Mouse (Mus musculus) hindbrain, embryonic 16.5 days (tissue): ENCODE data around the gene Ngdn. TPM values are rescaled to one million over a fixed set of nuclear protein-coding genes. Genes with fewer than 3 reads are reported as not detected.
"Not testable (repeated sequence)": the region's sequence is repeated elsewhere in the genome, so short reads cannot be mapped to it uniquely, and the experiment has no call there.

ENCODE experiments used
- ATAC-seq: fragments of 200-750 bp; cut with Nextera tagmentation; 2 replicates; pipeline ENCODE4 v1.8.0; 2017; ENCODE audit warnings: moderate TSS enrichment, moderate library complexity
- H3K27ac ChIP-seq: fragments of 300-500 bp; sonication (generic); 2 replicates; pipeline ENCODE4 v1.5.1; 2014; ENCODE audit warnings: low read depth, mild to moderate bottlenecking, control low read depth, low read length, moderate library complexity
- H3K27me3 ChIP-seq: fragments of 300-500 bp; sonication (generic); replicated peaks from 2 replicates; pipeline ENCODE4 v1.6.1; 2014; ENCODE audit warnings: low read length; ENCODE audit not compliant: control insufficient read depth, insufficient read depth
- H3K36me3 ChIP-seq: fragments of 300-500 bp; sonication (generic); 2 replicates; pipeline ENCODE4 v1.6.1; 2014; ENCODE audit warnings: mild to moderate bottlenecking, low read length, moderate library complexity, mixed read lengths; ENCODE audit not compliant: control insufficient read depth, insufficient read depth
- H3K4me1 ChIP-seq: fragments of 300-500 bp; sonication (generic); 2 replicates; pipeline ENCODE4 v1.6.1; 2014; ENCODE audit warnings: low read depth, low read length; ENCODE audit not compliant: control insufficient read depth, insufficient read depth
- H3K4me2 ChIP-seq: fragments of 300-500 bp; sonication (generic); 2 replicates; pipeline ENCODE4 v1.6.1; 2014; ENCODE audit warnings: mild to moderate bottlenecking, low read length, control low read depth, moderate library complexity
- H3K4me3 ChIP-seq: fragments of 300-500 bp; sonication (generic); 2 replicates; pipeline ENCODE4 v1.5.1; 2014; ENCODE audit warnings: mild to moderate bottlenecking, low read length, control low read depth, moderate library complexity
- H3K9ac ChIP-seq: fragments of 300-500 bp; sonication (generic); 2 replicates; pipeline ENCODE4 v1.6.1; 2014; ENCODE audit warnings: low read depth, mild to moderate bottlenecking, control low read depth, low read length, moderate library complexity
- H3K9me3 ChIP-seq: fragments of 300-500 bp; sonication (generic); 2 replicates; pipeline ENCODE4 v1.6.1; 2014; ENCODE audit warnings: mild to moderate bottlenecking, low read length, moderate library complexity; ENCODE audit not compliant: control insufficient read depth
- WGBS: fragments of 180-500 bp; shearing (Covaris S2); extraction: QIAGEN DNeasy Blood & Tissue Kit; methylation state at CpG from one replicate; pipeline ENCODE4 v1.1.7; 2014; 5-methylcytosine and 5-hydroxymethylcytosine counted together
- polyA plus RNA-seq: library from polyadenylated mRNA; unstranded; fragments of >200 nt; fragmentation: Nextera tagmentation; extraction: Ambion mirVana; gene quantifications from 2 replicates; pipeline ENCODE4 v1.2.1, GENCODE M21; 2015

The Ngdn gene
- polyA plus RNA-seq, 1 experiment from 2014 or later, result 48.2 TPM

GRCm38 (mm10) chr14:55043694-55044093 is 28.4 kb downstream of the Ngdn start:
- not testable (repeated sequence) for H3K27ac ChIP-seq, H3K4me3 ChIP-seq, ATAC-seq, H3K4me2 ChIP-seq, H3K27me3 ChIP-seq, H3K4me1 ChIP-seq, H3K9ac ChIP-seq, H3K36me3 ChIP-seq, H3K9me3 ChIP-seq
- WGBS, result no CpG with 5 or more reads among the region's 2 CpGs

GRCm38 (mm10) chr14:55047971-55048531 is 32.8 kb downstream of the Ngdn start:
- no peak overlapping the region for H3K27ac ChIP-seq
- no peaks in the 10 kb centered on the region for H3K9me3 ChIP-seq
- H3K9ac ChIP-seq, result no peak overlapping the region
- no peak overlapping the region for H3K4me2 ChIP-seq
- H3K36me3 ChIP-seq, result no peaks in the 10 kb centered on the region
- H3K4me1 ChIP-seq, result peaks cover 6% of the 10 kb centered on the region
- WGBS, result 81% methylated on average over 2 of the region's 2 CpGs
- no peak overlapping the region for H3K4me3 ChIP-seq
- no peaks in the 10 kb centered on the region for H3K27me3 ChIP-seq
- ATAC-seq, result no peak

GRCm38 (mm10) chr14:55052496-55052895 is 37.2 kb downstream of the Ngdn start:
- H3K4me2 ChIP-seq, result peak overlapping the region; percentile 61
- 34% methylated on average over 9 of the region's 9 CpGs for WGBS
- H3K4me3 ChIP-seq, result 0 out of 2 replicates have a peak overlapping the region, but pooled peaks have one; percentile 4
- no peaks in the 10 kb centered on the region for H3K36me3 ChIP-seq
- H3K9me3 ChIP-seq, result no peaks in the 10 kb centered on the region
- no peaks in the 10 kb centered on the region for H3K27me3 ChIP-seq
- ATAC-seq, result peak; percentile 46
- peak overlapping the region; percentile 65 for H3K27ac ChIP-seq
- peaks cover 24% of the 10 kb centered on the region for H3K4me1 ChIP-seq
- no peak overlapping the region for H3K9ac ChIP-seq

- no peak for ATAC-seq
- 46% methylated on average over 4 of the region's 4 CpGs for WGBS
- Histone ChIP-seq H3K27ac (peak overlapping the region; percentile 97), H3K4me3 (peak overlapping the region; percentile 42), H3K9me3 (no peaks in the 10 kb centered on the region), H3K27me3 (no peaks in the 10 kb centered on the region), H3K36me3 (no peaks in the 10 kb centered on the region), H3K4me1 (peaks cover 24% of the 10 kb centered on the region), H3K9ac (peak overlapping the region; percentile 68), H3K4me2 (peak overlapping the region; percentile 61)
Measured at GRCm38 (mm10) chr14:55053050-55053449, 37.8 kb downstream of the Ngdn start.

- 47% methylated on average over 17 of the region's 17 CpGs for WGBS
- Histone ChIP-seq H3K36me3 (no peaks in the 10 kb centered on the region), H3K27ac (peak overlapping the region; percentile 97), H3K4me1 (peaks cover 31% of the 10 kb centered on the region), H3K4me3 (peak overlapping the region; percentile 42), H3K4me2 (peak overlapping the region; percentile 61), H3K27me3 (no peaks in the 10 kb centered on the region), H3K9me3 (no peaks in the 10 kb centered on the region), H3K9ac (peak overlapping the region; percentile 68)
- ATAC-seq, result peak; percentile 83
Measured at GRCm38 (mm10) chr14:55053708-55054190, 38.5 kb downstream of the Ngdn start.

- peak overlapping the region; percentile 42 for H3K4me3 ChIP-seq
- WGBS, result 34% methylated on average over 10 of the region's 10 CpGs
- peak; percentile 55 for ATAC-seq
- no peaks in the 10 kb centered on the region for H3K27me3 ChIP-seq
- no peaks in the 10 kb centered on the region for H3K9me3 ChIP-seq
- H3K27ac ChIP-seq, result peak overlapping the region; percentile 97
- H3K4me2 ChIP-seq, result peak overlapping the region; percentile 61
- H3K36me3 ChIP-seq, result no peaks in the 10 kb centered on the region
- H3K9ac ChIP-seq, result peak overlapping the region; percentile 68
- H3K4me1 ChIP-seq, result peaks cover 35% of the 10 kb centered on the region
Measured at GRCm38 (mm10) chr14:55054191-55054749, 39.0 kb downstream of the Ngdn start.

GRCm38 (mm10) chr14:55055167-55055834 is 40.0 kb downstream of the Ngdn start:
- no peaks in the 10 kb centered on the region for H3K36me3 ChIP-seq
- H3K27ac ChIP-seq, result peak overlapping the region; percentile 97
- no peaks in the 10 kb centered on the region for H3K9me3 ChIP-seq
- 46% methylated on average over 11 of the region's 11 CpGs for WGBS
- H3K4me1 ChIP-seq, result peaks cover 40% of the 10 kb centered on the region
- peak overlapping the region; percentile 42 for H3K4me3 ChIP-seq
- peak overlapping the region; percentile 61 for H3K4me2 ChIP-seq
- H3K9ac ChIP-seq, result peak overlapping the region; percentile 4; the same call in 1 of the 2 replicates
- ATAC-seq, result peak; percentile 54
- no peaks in the 10 kb centered on the region for H3K27me3 ChIP-seq

GRCm38 (mm10) chr14:55059009-55059408 is 43.8 kb downstream of the Ngdn start:
- no peak for ATAC-seq
- H3K9me3 ChIP-seq, result no peaks in the 10 kb centered on the region
- no peaks in the 10 kb centered on the region; the same call in 1 of the 2 replicates for H3K36me3 ChIP-seq
- H3K27me3 ChIP-seq, result no peaks in the 10 kb centered on the region
- peak overlapping the region; percentile 16 for H3K4me2 ChIP-seq
- H3K4me1 ChIP-seq, result peaks cover 54% of the 10 kb centered on the region
- H3K27ac ChIP-seq, result no peak overlapping the region
- no peak overlapping the region; the same call in 1 of the 2 replicates for H3K4me3 ChIP-seq
- H3K9ac ChIP-seq, result no peak overlapping the region
- 82% methylated on average over 1 of the region's 1 CpGs for WGBS

- WGBS, result 60% methylated on average over 5 of the region's 5 CpGs
Measured at GRCm38 (mm10) chr14:55059931-55060330, 44.7 kb downstream of the Ngdn start.

More at GRCm38 (mm10) chr14:55059931-55060330, 44.7 kb downstream of the Ngdn start:
- peaks cover 3% of the 10 kb centered on the region for H3K36me3 ChIP-seq
- no peak overlapping the region for H3K27ac ChIP-seq
- H3K4me2 ChIP-seq, result 0 out of 2 replicates have a peak overlapping the region, but pooled peaks have one; percentile 1
- H3K27me3 ChIP-seq, result no peaks in the 10 kb centered on the region
- no peaks in the 10 kb centered on the region for H3K9me3 ChIP-seq
- ATAC-seq, result no peak
- peaks cover 54% of the 10 kb centered on the region for H3K4me1 ChIP-seq
- H3K4me3 ChIP-seq, result no peak overlapping the region
- no peak overlapping the region; the same call in 1 of the 2 replicates for H3K9ac ChIP-seq
